Mouse (Mus musculus) neutrophil, adult 5-6 weeks (primary cell): ENCODE results near the gene Btbd1. TPM values are rescaled to one million over a fixed set of nuclear protein-coding genes. Genes with fewer than 3 reads are reported as not detected.
A peak's percentile ranks its signal among the peaks of the same experiment; 100 is the strongest.
"Not testable (repeated sequence)": the region's sequence is repeated elsewhere in the genome, so short reads cannot be mapped to it uniquely, and the experiment has no call there.

Experiments used
- ATAC-seq: fragments of 151-379, 151-347 bp; 2 replicates; pipeline ENCODE4 v1.8.0; 2017; ENCODE audit warnings: mild to moderate bottlenecking, moderate TSS enrichment; ENCODE audit not compliant: insufficient number of reproducible peaks, poor library complexity, low FRiP score, severe bottlenecking; ENCODE audit errors: extremely low read depth
- total RNA-seq: library from RNA; stranded (forward); fragments of 200-1000 nt; gene quantifications from 2 replicates; pipeline ENCODE4 v1.2.3, GENCODE M21; 2017

Gene Btbd1
- total RNA-seq, 1 experiment from 2014 or later, result 116 TPM

- ATAC-seq, result peak; percentile 61
Observed at GRCm38 (mm10) chr7:81854568-81855307, 25.5 kb upstream of the Btbd1 start.

- ATAC-seq, result no peak
Observed at GRCm38 (mm10) chr7:81851706-81852105, 22.5 kb upstream of the Btbd1 start.

GRCm38 (mm10) chr7:81850171-81850570 lies 20.9 kb upstream of the Btbd1 start:
- no peak for ATAC-seq

GRCm38 (mm10) chr7:81849633-81850032 lies 20.4 kb upstream of the Btbd1 start:
- ATAC-seq, result peak; percentile 18

GRCm38 (mm10) chr7:81849214-81849613 lies 20.0 kb upstream of the Btbd1 start:
- ATAC-seq, result peak; percentile 82

GRCm38 (mm10) chr7:81847777-81848176 lies 18.5 kb upstream of the Btbd1 start:
- ATAC-seq, result no peak

- no peak for ATAC-seq
Observed at GRCm38 (mm10) chr7:81847010-81847409, 17.8 kb upstream of the Btbd1 start.

- no peak for ATAC-seq
Observed at GRCm38 (mm10) chr7:81846008-81846407, 16.8 kb upstream of the Btbd1 start.

GRCm38 (mm10) chr7:81845313-81845712 lies 16.1 kb upstream of the Btbd1 start:
- ATAC-seq, result no peak

GRCm38 (mm10) chr7:81844801-81845200 lies 15.6 kb upstream of the Btbd1 start:
- no peak for ATAC-seq

GRCm38 (mm10) chr7:81843903-81844302 lies 14.7 kb upstream of the Btbd1 start:
- ATAC-seq, result no peak

- no peak for ATAC-seq
Observed at GRCm38 (mm10) chr7:81842998-81843397, 13.8 kb upstream of the Btbd1 start.

- no peak for ATAC-seq
Observed at GRCm38 (mm10) chr7:81842141-81842540, 12.9 kb upstream of the Btbd1 start.

- peak; percentile 13; the same call in 1 of the 2 replicates for ATAC-seq
Observed at GRCm38 (mm10) chr7:81841439-81841838, 12.2 kb upstream of the Btbd1 start.

GRCm38 (mm10) chr7:81840661-81841181 lies 11.5 kb upstream of the Btbd1 start:
- ATAC-seq, result no peak

GRCm38 (mm10) chr7:81839746-81840145 lies 10.5 kb upstream of the Btbd1 start:
- ATAC-seq, result no peak

- ATAC-seq, result not testable (repeated sequence)
Observed at GRCm38 (mm10) chr7:81837771-81838170, 8.5 kb upstream of the Btbd1 start.

- ATAC-seq, result no peak
Observed at GRCm38 (mm10) chr7:81835430-81835829, 6.2 kb upstream of the Btbd1 start.

GRCm38 (mm10) chr7:81834847-81835246 lies 5.6 kb upstream of the Btbd1 start:
- no peak for ATAC-seq

GRCm38 (mm10) chr7:81828681-81829378 lies 401 bp downstream of the Btbd1 start:
- ATAC-seq, result peak; percentile 40
